ENCODE assay signal across 11 mouse cellular contexts in the genomic region with DNA sequence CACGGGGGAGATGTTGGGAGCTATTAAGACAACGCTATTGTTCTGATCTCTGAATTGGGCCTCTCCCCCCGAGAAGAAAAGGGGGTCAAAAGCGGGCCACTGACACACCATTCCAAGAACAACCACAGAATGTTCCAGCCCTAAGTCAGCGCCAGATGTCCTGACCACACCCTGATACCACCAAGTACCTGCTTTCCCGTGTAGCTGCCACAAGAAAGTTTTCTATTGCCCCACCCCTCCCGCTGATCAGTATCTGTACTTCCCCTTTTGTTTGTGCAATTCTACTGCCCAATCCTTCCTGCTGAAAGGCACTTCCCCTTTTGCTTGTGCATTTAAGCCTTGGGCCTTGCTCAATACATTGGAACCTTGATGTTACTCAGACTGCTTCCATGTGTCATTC. TPM values are rescaled to one million over a fixed set of nuclear protein-coding genes. Genes with fewer than 3 reads are reported as not detected.
"Had no signal": no experiment of that assay in that cellular context is flagged by ENCODE, and none has a peak within 500 bp of the region (broad histone marks: within the 10 kb centered on the region; RNA-seq: fewer than 3 reads in every experiment).

No protein-coding gene starts in this region.

RNA-seq across cellular contexts. Expression of gene Psg19, which starts 38.2 kb away (rescaled TPM):
- total RNA-seq: neutrophil, adult 5-6 weeks had no signal
- polyA plus RNA-seq: neural tube, embryonic 13.5 days; neural tube, embryonic 14.5 days; neural tube, embryonic 15.5 days; spleen, adult 2 months; stomach, embryonic 14.5 days; stomach, embryonic 15.5 days; stomach, embryonic 16.5 days; thymus, adult 2 months; thymus, postnatal 0 days; urinary bladder, adult 2 months had no signal

RNA-seq across cellular contexts. Expression of gene Psg22, which starts 42.3 kb away (rescaled TPM):
- total RNA-seq: neutrophil, adult 5-6 weeks had no signal
- polyA plus RNA-seq: neural tube, embryonic 13.5 days; neural tube, embryonic 14.5 days; neural tube, embryonic 15.5 days; spleen, adult 2 months; stomach, embryonic 14.5 days; stomach, embryonic 15.5 days; stomach, embryonic 16.5 days; urinary bladder, adult 2 months had no signal
